Comparison of ENCODE assay signal across 9 mouse cellular contexts in the genomic region with DNA sequence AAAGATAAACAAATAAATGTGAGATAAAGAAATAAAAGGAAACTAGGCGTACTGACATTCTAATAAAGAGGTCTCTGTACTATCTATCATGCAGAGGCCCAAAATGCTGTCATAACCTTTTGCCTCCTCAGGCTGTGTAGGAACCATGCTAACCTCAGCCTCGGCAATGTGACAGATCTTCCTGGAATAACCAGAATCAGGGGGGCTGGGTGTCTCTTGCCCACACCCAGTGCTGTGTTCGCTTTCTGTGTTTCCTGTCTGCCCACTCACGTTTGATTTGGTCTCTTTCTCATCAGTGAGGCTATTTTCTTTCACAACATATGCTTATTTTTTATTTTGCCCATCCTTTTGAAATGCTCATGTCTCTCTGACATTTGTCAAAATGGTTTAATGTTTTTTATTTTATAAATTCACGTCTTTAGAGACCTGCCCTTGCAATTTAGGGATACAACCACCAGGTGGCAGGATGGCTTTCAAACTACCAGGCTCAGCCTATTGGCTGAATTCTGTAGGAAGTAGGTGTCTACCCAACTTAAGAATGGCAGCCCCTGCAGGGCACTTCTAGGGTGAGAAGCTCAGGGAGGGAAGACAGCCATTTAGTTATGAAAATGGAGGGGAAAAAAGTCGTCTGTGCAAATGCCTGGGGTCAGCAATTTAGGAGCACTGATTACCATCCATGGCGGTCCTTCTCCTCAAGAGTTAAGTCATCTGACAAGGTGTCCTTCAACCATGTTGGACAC.
DNase-seq lines count a peak whose midpoint lies in the region; ATAC-seq lines count a peak whose summit lies in the region.
"Had no signal": no experiment of that assay in that cellular context is flagged by ENCODE, and none has a peak within 500 bp of the region (broad histone marks: within the 10 kb centered on the region; RNA-seq: fewer than 3 reads in every experiment).

No protein-coding gene starts in this region.

- no peaks in the 10 kb centered on the region for H3K9me3 ChIP-seq in forebrain, embryonic 13.5 days (replicated peaks)
- no peaks in the 10 kb centered on the region for H3K9me3 ChIP-seq in forebrain, embryonic 11.5 days (ENCODE audit: control insufficient read depth, low read length)

- H3K27me3 ChIP-seq in forebrain, embryonic 13.5 days = no peaks in the 10 kb centered on the region
- H3K27me3 ChIP-seq in forebrain, embryonic 11.5 days (ENCODE audit: control insufficient read depth, insufficient read depth, low read length) = no peaks in the 10 kb centered on the region

- no peak for DNase-seq in forebrain, embryonic 11.5 days (ENCODE audit: low spot score)
- peak; percentile 5 for DNase-seq in ovary, postnatal 14 days (ENCODE audit: low spot score)
- DNase-seq in ovary, postnatal 10 days (ENCODE audit: low spot score) = no peak
- peak; percentile 80 to 82 for DNase-seq in cerebellum, postnatal 10 days
- peak; percentile 32 for DNase-seq in kidney, adult 9 months
- peak; percentile 73 for DNase-seq in thymus, postnatal 4 days

- H3K36me3 ChIP-seq in forebrain, embryonic 13.5 days (ENCODE audit: poor library complexity, severe bottlenecking) = no peaks in the 10 kb centered on the region
- H3K36me3 ChIP-seq in forebrain, embryonic 11.5 days (ENCODE audit: control insufficient read depth, insufficient read depth, low read length) = no peaks in the 10 kb centered on the region
- H3K36me3 ChIP-seq: G1E had no signal

- H3K9ac ChIP-seq in forebrain, embryonic 13.5 days = no peak overlapping the region
- H3K9ac ChIP-seq in forebrain, embryonic 11.5 days (ENCODE audit: low read length) = no peak overlapping the region

- 72% methylated on average over 7 of the region's 7 CpGs for WGBS in forebrain, embryonic 13.5 days
- WGBS in forebrain, embryonic 11.5 days = 72% methylated on average over 7 of the region's 7 CpGs

- ATAC-seq in forebrain, embryonic 13.5 days = no peak
- no peak for ATAC-seq in forebrain, embryonic 11.5 days (replicated peaks; ENCODE audit: low FRiP score)
- ATAC-seq in megakaryocyte progenitor cell, adult 5-6 weeks (replicated peaks; ENCODE audit: poor library complexity) = peak; percentile 85

- H3K4me1 ChIP-seq in forebrain, embryonic 13.5 days = no peaks in the 10 kb centered on the region
- H3K4me1 ChIP-seq in forebrain, embryonic 11.5 days (replicated peaks; ENCODE audit: control insufficient read depth, insufficient read depth, low read length) = no peaks in the 10 kb centered on the region

- H3K4me3 ChIP-seq in forebrain, embryonic 13.5 days = no peak overlapping the region
- no peak overlapping the region for H3K4me3 ChIP-seq in forebrain, embryonic 11.5 days (ENCODE audit: low read depth, low read length)

- peak overlapping the region; percentile 27 for H3K27ac ChIP-seq in forebrain, embryonic 13.5 days
- no peak overlapping the region for H3K27ac ChIP-seq in forebrain, embryonic 11.5 days (ENCODE audit: low read depth, low read length)

- H3K4me2 ChIP-seq in forebrain, embryonic 13.5 days = no peak overlapping the region
- no peak overlapping the region for H3K4me2 ChIP-seq in forebrain, embryonic 11.5 days (ENCODE audit: low read depth, low read length, severe bottlenecking)

Comparison
In these comparisons a context has a peak if more than half of its experiments do, and no peak if none do; other contexts are left out.
1. DNase-seq: peak in ovary, postnatal 14 days (single experiment), cerebellum, postnatal 10 days (2 of 2), kidney, adult 9 months (single experiment) and thymus, postnatal 4 days (single experiment); none in forebrain, embryonic 11.5 days (single experiment) and ovary, postnatal 10 days (single experiment).